Mouse (Mus musculus): ENCODE results near the gene Arhgap30. TPM values are rescaled to one million over a fixed set of nuclear protein-coding genes. Genes with fewer than 3 reads are reported as not detected.

Arhgap30 gene
- polyA plus RNA-seq, 1 experiment from 2014 or later, result 0.91 TPM

GRCm38 (mm10) chr1:171390101-171390500 is 1.3 kb downstream of the Arhgap30 start:
- no peak overlapping the region for H3K27ac ChIP-seq (ENCODE audit: low read depth)
- H3K4me2 ChIP-seq, result no peak overlapping the region
- no peak overlapping the region for H3K9ac ChIP-seq
- ATAC-seq (ENCODE audit: insufficient read depth) (no peak), DNase-seq (no peak)
- H3K27me3 ChIP-seq (ENCODE audit: insufficient read depth, low read length), result no peaks in the 10 kb centered on the region
- no peak for TF ChIP-seq CTCF (IDR thresholded peaks at IDR 0.05; ENCODE audit: low read depth)
- H3K4me1 ChIP-seq (ENCODE audit: insufficient read depth), result no peaks in the 10 kb centered on the region
- no peak overlapping the region for H3K4me3 ChIP-seq (ENCODE audit: low read depth, low read length)
- 67% methylated on average over 4 of the region's 4 CpGs for WGBS
- H3K36me3 ChIP-seq (ENCODE audit: insufficient read depth), result no peaks in the 10 kb centered on the region
- H3K9me3 ChIP-seq (ENCODE audit: low read depth, low read length), result no peaks in the 10 kb centered on the region

- DNase-seq (no peak), ATAC-seq (ENCODE audit: insufficient read depth) (no peak)
- Histone ChIP-seq H3K9ac (no peak overlapping the region), H3K4me1 (ENCODE audit: insufficient read depth) (no peaks in the 10 kb centered on the region), H3K4me3 (ENCODE audit: low read depth, low read length) (no peak overlapping the region), H3K4me2 (no peak overlapping the region), H3K9me3 (ENCODE audit: low read depth, low read length) (no peaks in the 10 kb centered on the region), H3K27ac (ENCODE audit: low read depth) (no peak overlapping the region), H3K27me3 (ENCODE audit: insufficient read depth, low read length) (no peaks in the 10 kb centered on the region), H3K36me3 (ENCODE audit: insufficient read depth) (no peaks in the 10 kb centered on the region)
- 71% methylated on average over 4 of the region's 4 CpGs for WGBS
- no peak for TF ChIP-seq CTCF (IDR thresholded peaks at IDR 0.05; ENCODE audit: low read depth)
Observed at GRCm38 (mm10) chr1:171401821-171402220, 13.1 kb downstream of the Arhgap30 start.

- H3K27ac ChIP-seq (ENCODE audit: low read depth), result no peak overlapping the region
- TF ChIP-seq CTCF (IDR thresholded peaks at IDR 0.05; ENCODE audit: low read depth), result no peak
- no peak overlapping the region for H3K4me2 ChIP-seq
- H3K4me1 ChIP-seq (ENCODE audit: insufficient read depth), result no peaks in the 10 kb centered on the region
- no peak overlapping the region for H3K9ac ChIP-seq
- WGBS, result 73% methylated on average over 9 of the region's 9 CpGs
- H3K4me3 ChIP-seq (ENCODE audit: low read depth, low read length), result no peak overlapping the region
- no peaks in the 10 kb centered on the region for H3K27me3 ChIP-seq (ENCODE audit: insufficient read depth, low read length)
- ATAC-seq (ENCODE audit: insufficient read depth) (no peak), DNase-seq (no peak)
- H3K36me3 ChIP-seq (ENCODE audit: insufficient read depth), result no peaks in the 10 kb centered on the region
- H3K9me3 ChIP-seq (ENCODE audit: low read depth, low read length), result no peaks in the 10 kb centered on the region
Observed at GRCm38 (mm10) chr1:171402991-171403390, 14.2 kb downstream of the Arhgap30 start.

- no peak for TF ChIP-seq CTCF (IDR thresholded peaks at IDR 0.05; ENCODE audit: low read depth)
Observed at GRCm38 (mm10) chr1:171407263-171407662, 18.5 kb downstream of the Arhgap30 start.

GRCm38 (mm10) chr1:171410231-171410630 is 21.5 kb downstream of the Arhgap30 start:
- Histone ChIP-seq H3K36me3 (ENCODE audit: insufficient read depth) (peaks cover 11% of the 10 kb centered on the region), H3K27me3 (ENCODE audit: insufficient read depth, low read length) (no peaks in the 10 kb centered on the region), H3K27ac (ENCODE audit: low read depth) (no peak overlapping the region), H3K4me2 (no peak overlapping the region), H3K9ac (no peak overlapping the region), H3K9me3 (ENCODE audit: low read depth, low read length) (no peaks in the 10 kb centered on the region), H3K4me3 (ENCODE audit: low read depth, low read length) (no peak overlapping the region), H3K4me1 (ENCODE audit: insufficient read depth) (no peaks in the 10 kb centered on the region)
- 87% methylated on average over 1 of the region's 1 CpGs for WGBS
- TF ChIP-seq CTCF (IDR thresholded peaks at IDR 0.05; ENCODE audit: low read depth), result no peak
- ATAC-seq (ENCODE audit: insufficient read depth) (no peak), DNase-seq (no peak)

More at GRCm38 (mm10) chr1:171407263-171407662, 18.5 kb downstream of the Arhgap30 start:
- Histone ChIP-seq H3K27ac (ENCODE audit: low read depth) (no peak overlapping the region), H3K9me3 (ENCODE audit: low read depth, low read length) (no peaks in the 10 kb centered on the region), H3K4me1 (ENCODE audit: insufficient read depth) (no peaks in the 10 kb centered on the region), H3K9ac (no peak overlapping the region), H3K27me3 (ENCODE audit: insufficient read depth, low read length) (no peaks in the 10 kb centered on the region), H3K4me2 (no peak overlapping the region), H3K36me3 (ENCODE audit: insufficient read depth) (no peaks in the 10 kb centered on the region), H3K4me3 (ENCODE audit: low read depth, low read length) (no peak overlapping the region)
- no peak for ATAC-seq (ENCODE audit: insufficient read depth)
- no peak for DNase-seq
- WGBS, result 64% methylated on average over 5 of the region's 5 CpGs

- Histone ChIP-seq H3K27me3 (ENCODE audit: insufficient read depth, low read length) (no peaks in the 10 kb centered on the region), H3K36me3 (ENCODE audit: insufficient read depth) (peaks cover 19% of the 10 kb centered on the region), H3K9ac (peak within 1 kb of the TSS; percentile 93), H3K4me3 (ENCODE audit: low read depth, low read length) (peak within 1 kb of the TSS; percentile 94), H3K4me2 (peak within 1 kb of the TSS; percentile 60), H3K9me3 (ENCODE audit: low read depth, low read length) (no peaks in the 10 kb centered on the region), H3K27ac (ENCODE audit: low read depth) (peak within 1 kb of the TSS; percentile 95), H3K4me1 (ENCODE audit: insufficient read depth) (no peaks in the 10 kb centered on the region)
- ATAC-seq (ENCODE audit: insufficient read depth) (peak; percentile 96), DNase-seq (peak; percentile 97)
- no peak for TF ChIP-seq CTCF (IDR thresholded peaks at IDR 0.05; ENCODE audit: low read depth)
- under 1% methylated on average over 36 of the region's 36 CpGs for WGBS
Observed at GRCm38 (mm10) chr1:171410947-171411484, 22.3 kb downstream of the Arhgap30 start, which contains the start of gene Usf1. Usf1 (plus strand) TSS chr1:171411313.

GRCm38 (mm10) chr1:171411492-171411941 is 22.8 kb downstream of the Arhgap30 start:
- WGBS, result under 1% methylated on average over 39 of the region's 39 CpGs
- no peak for DNase-seq
- TF ChIP-seq CTCF (IDR thresholded peaks at IDR 0.05; ENCODE audit: low read depth), result no peak

More at GRCm38 (mm10) chr1:171411492-171411941, 22.8 kb downstream of the Arhgap30 start:
- H3K36me3 ChIP-seq (ENCODE audit: insufficient read depth), result peaks cover 24% of the 10 kb centered on the region
- H3K4me3 ChIP-seq (ENCODE audit: low read depth, low read length), result peak overlapping the region; percentile 94
- H3K27me3 ChIP-seq (ENCODE audit: insufficient read depth, low read length), result no peaks in the 10 kb centered on the region
- H3K9me3 ChIP-seq (ENCODE audit: low read depth, low read length), result no peaks in the 10 kb centered on the region
- peak overlapping the region; percentile 93 for H3K9ac ChIP-seq
- H3K4me1 ChIP-seq (ENCODE audit: insufficient read depth), result no peaks in the 10 kb centered on the region
- H3K4me2 ChIP-seq, result peak overlapping the region; percentile 60
- ATAC-seq (ENCODE audit: insufficient read depth), result peak; percentile 83
- H3K27ac ChIP-seq (ENCODE audit: low read depth), result peak overlapping the region; percentile 95

Measured in lung, embryonic 14.5 days (tissue).